Mouse (Mus musculus) midbrain, embryonic 13.5 days (tissue): ENCODE measurements around the gene Rtcb. TPM values are rescaled to one million over a fixed set of nuclear protein-coding genes. Genes with fewer than 3 reads are reported as not detected.

Experiments used
- ATAC-seq: fragments of 200-750 bp; cut with Nextera tagmentation; 2 replicates; pipeline ENCODE4 v1.8.0; 2017; ENCODE audit warnings: mild to moderate bottlenecking, moderate TSS enrichment, moderate library complexity
- H3K27ac ChIP-seq: fragments of 300-500 bp; sonication (generic); 2 replicates; pipeline ENCODE4 v1.5.1; 2015; ENCODE audit warnings: inconsistent platforms, mild to moderate bottlenecking, moderate library complexity
- H3K27me3 ChIP-seq: fragments of 300-500 bp; sonication (generic); 2 replicates; pipeline ENCODE4 v1.6.1; 2015; ENCODE audit warnings: mild to moderate bottlenecking, inconsistent platforms
- H3K36me3 ChIP-seq: fragments of 300-500 bp; sonication (generic); 2 replicates; pipeline ENCODE4 v1.6.1; 2015; ENCODE audit warnings: mild to moderate bottlenecking, inconsistent platforms
- H3K4me1 ChIP-seq: fragments of 300-500 bp; sonication (generic); replicated peaks from 2 replicates; pipeline ENCODE4 v1.6.1; 2015; ENCODE audit warnings: inconsistent platforms
- H3K4me2 ChIP-seq: fragments of 300-500 bp; sonication (generic); replicated peaks from 2 replicates; pipeline ENCODE4 v1.6.1; 2015; ENCODE audit warnings: moderate library complexity, mild to moderate bottlenecking, inconsistent platforms
- H3K4me3 ChIP-seq: fragments of 300-500 bp; sonication (generic); replicated peaks from 2 replicates; pipeline ENCODE4 v1.5.1; 2015; ENCODE audit warnings: mild to moderate bottlenecking, inconsistent platforms
- H3K9ac ChIP-seq: fragments of 300-500 bp; sonication (generic); replicated peaks from 2 replicates; pipeline ENCODE4 v1.6.1; 2015; ENCODE audit warnings: mild to moderate bottlenecking, inconsistent platforms
- H3K9me3 ChIP-seq: fragments of 300-500 bp; sonication (generic); 2 replicates; pipeline ENCODE4 v1.6.1; 2016; ENCODE audit warnings: mild to moderate bottlenecking, inconsistent platforms
- WGBS: fragments of 180-500 bp; shearing (Covaris S2); methylation state at CpG from one replicate; pipeline ENCODE4 v1.1.7; 2015; 5-methylcytosine and 5-hydroxymethylcytosine counted together
- polyA plus RNA-seq: library from polyadenylated mRNA; unstranded; fragments of >200 nt; fragmentation: Nextera tagmentation; extraction: Ambion mirVana; gene quantifications from 2 replicates; pipeline ENCODE4 v1.2.1, GENCODE M21; 2015

Gene Rtcb
- 191 and 196 TPM in 2 replicates for polyA plus RNA-seq

GRCm38 (mm10) chr10:85957464-85957950 is at the start of gene Rtcb:
Gene Rtcb, minus strand, starts transcription at chr10:85957823.
- peak; percentile 95 for ATAC-seq
- Histone ChIP-seq H3K27me3 (no peaks in the 10 kb centered on the region), H3K27ac (peak within 1 kb of the TSS; percentile 78), H3K9me3 (no peaks in the 10 kb centered on the region), H3K36me3 (peaks cover 20% of the 10 kb centered on the region), H3K4me2 (peak within 1 kb of the TSS; percentile 96), H3K4me1 (peaks cover 16% of the 10 kb centered on the region), H3K4me3 (peak within 1 kb of the TSS; percentile 90), H3K9ac (peak within 1 kb of the TSS; percentile 94)
- under 1% methylated on average over 38 of the region's 38 CpGs for WGBS

GRCm38 (mm10) chr10:86006455-86006854 is 48.8 kb upstream of the Rtcb start:
- H3K9ac ChIP-seq, result no peak overlapping the region
- H3K9me3 ChIP-seq, result no peaks in the 10 kb centered on the region
- H3K4me3 ChIP-seq, result no peak overlapping the region
- no peak overlapping the region for H3K27ac ChIP-seq
- no peak for ATAC-seq
- H3K4me1 ChIP-seq, result no peaks in the 10 kb centered on the region
- WGBS, result 71% methylated on average over 5 of the region's 5 CpGs
- no peaks in the 10 kb centered on the region for H3K36me3 ChIP-seq
- H3K4me2 ChIP-seq, result no peak overlapping the region
- H3K27me3 ChIP-seq, result no peaks in the 10 kb centered on the region

GRCm38 (mm10) chr10:86000447-86000846 is 42.8 kb upstream of the Rtcb start:
- H3K36me3 ChIP-seq, result no peaks in the 10 kb centered on the region
- no peaks in the 10 kb centered on the region for H3K9me3 ChIP-seq
- H3K9ac ChIP-seq, result no peak overlapping the region
- H3K4me3 ChIP-seq, result no peak overlapping the region
- no peak overlapping the region for H3K27ac ChIP-seq
- H3K4me2 ChIP-seq, result no peak overlapping the region
- H3K27me3 ChIP-seq, result no peaks in the 10 kb centered on the region
- no peaks in the 10 kb centered on the region for H3K4me1 ChIP-seq
- WGBS, result 90% methylated on average over 4 of the region's 4 CpGs
- ATAC-seq, result no peak

- H3K27ac ChIP-seq, result no peak overlapping the region
- H3K4me3 ChIP-seq, result no peak overlapping the region
- no peaks in the 10 kb centered on the region for H3K9me3 ChIP-seq
- no peaks in the 10 kb centered on the region for H3K4me1 ChIP-seq
- no peak overlapping the region for H3K4me2 ChIP-seq
- 90% methylated on average over 5 of the region's 5 CpGs for WGBS
- no peaks in the 10 kb centered on the region for H3K27me3 ChIP-seq
- no peaks in the 10 kb centered on the region for H3K36me3 ChIP-seq
- H3K9ac ChIP-seq, result no peak overlapping the region
- no peak for ATAC-seq
Measured at GRCm38 (mm10) chr10:85994543-85995104, 37.0 kb upstream of the Rtcb start.

- H3K4me2 ChIP-seq, result no peak overlapping the region
- no peaks in the 10 kb centered on the region for H3K27me3 ChIP-seq
- no peak overlapping the region for H3K27ac ChIP-seq
- no peaks in the 10 kb centered on the region for H3K36me3 ChIP-seq
- no peak overlapping the region for H3K9ac ChIP-seq
- no peak overlapping the region for H3K4me3 ChIP-seq
- ATAC-seq, result no peak
- no peaks in the 10 kb centered on the region for H3K9me3 ChIP-seq
- H3K4me1 ChIP-seq, result no peaks in the 10 kb centered on the region
- WGBS, result 84% methylated on average over 9 of the region's 9 CpGs
Measured at GRCm38 (mm10) chr10:85993836-85994235, 36.2 kb upstream of the Rtcb start.

- Histone ChIP-seq H3K9me3 (no peaks in the 10 kb centered on the region), H3K27ac (no peak overlapping the region), H3K4me3 (no peak overlapping the region), H3K27me3 (no peaks in the 10 kb centered on the region), H3K4me1 (no peaks in the 10 kb centered on the region), H3K36me3 (no peaks in the 10 kb centered on the region), H3K9ac (no peak overlapping the region), H3K4me2 (no peak overlapping the region)
- WGBS, result 88% methylated on average over 4 of the region's 4 CpGs
- no peak for ATAC-seq
Measured at GRCm38 (mm10) chr10:85992412-85992811, 34.8 kb upstream of the Rtcb start.

- no peak overlapping the region for H3K9ac ChIP-seq
- no peak overlapping the region for H3K4me3 ChIP-seq
- no peak overlapping the region for H3K4me2 ChIP-seq
- H3K9me3 ChIP-seq, result no peaks in the 10 kb centered on the region
- 79% methylated on average over 6 of the region's 6 CpGs for WGBS
- no peaks in the 10 kb centered on the region for H3K27me3 ChIP-seq
- no peaks in the 10 kb centered on the region for H3K36me3 ChIP-seq
- no peak overlapping the region for H3K27ac ChIP-seq
- no peaks in the 10 kb centered on the region for H3K4me1 ChIP-seq
- ATAC-seq, result no peak
Measured at GRCm38 (mm10) chr10:85989412-85990115, 31.9 kb upstream of the Rtcb start.

- H3K36me3 ChIP-seq, result no peaks in the 10 kb centered on the region
- no peak overlapping the region for H3K4me2 ChIP-seq
- no peak for ATAC-seq
- H3K4me1 ChIP-seq, result no peaks in the 10 kb centered on the region
- H3K27ac ChIP-seq, result no peak overlapping the region
- 85% methylated on average over 4 of the region's 4 CpGs for WGBS
- no peak overlapping the region for H3K4me3 ChIP-seq
- H3K9ac ChIP-seq, result no peak overlapping the region
- peaks cover 3% of the 10 kb centered on the region; the same call in 1 of the 2 replicates for H3K9me3 ChIP-seq
- no peaks in the 10 kb centered on the region for H3K27me3 ChIP-seq
Measured at GRCm38 (mm10) chr10:85972915-85973314, 15.3 kb upstream of the Rtcb start.

GRCm38 (mm10) chr10:85971826-85972225 is 14.2 kb upstream of the Rtcb start:
- Histone ChIP-seq H3K4me3 (no peak overlapping the region), H3K9me3 (peaks cover 3% of the 10 kb centered on the region; the same call in 1 of the 2 replicates), H3K27ac (no peak overlapping the region), H3K9ac (no peak overlapping the region), H3K4me1 (no peaks in the 10 kb centered on the region), H3K4me2 (no peak overlapping the region), H3K27me3 (no peaks in the 10 kb centered on the region), H3K36me3 (no peaks in the 10 kb centered on the region)
- 89% methylated on average over 9 of the region's 9 CpGs for WGBS
- ATAC-seq, result no peak

GRCm38 (mm10) chr10:85969894-85970620 is 12.4 kb upstream of the Rtcb start:
- no peak overlapping the region for H3K4me2 ChIP-seq
- no peak overlapping the region for H3K9ac ChIP-seq
- peaks cover 3% of the 10 kb centered on the region; the same call in 1 of the 2 replicates for H3K9me3 ChIP-seq
- WGBS, result 73% methylated on average over 8 of the region's 8 CpGs
- no peak overlapping the region for H3K27ac ChIP-seq
- H3K27me3 ChIP-seq, result no peaks in the 10 kb centered on the region
- H3K4me3 ChIP-seq, result no peak overlapping the region
- H3K4me1 ChIP-seq, result no peaks in the 10 kb centered on the region
- no peak for ATAC-seq
- H3K36me3 ChIP-seq, result no peaks in the 10 kb centered on the region

- Histone ChIP-seq H3K9me3 (no peaks in the 10 kb centered on the region), H3K27me3 (no peaks in the 10 kb centered on the region), H3K9ac (no peak overlapping the region), H3K4me1 (no peaks in the 10 kb centered on the region), H3K36me3 (no peaks in the 10 kb centered on the region), H3K4me2 (no peak overlapping the region), H3K4me3 (no peak overlapping the region), H3K27ac (no peak overlapping the region)
- ATAC-seq, result no peak
- WGBS, result 48% methylated on average over 2 of the region's 2 CpGs
Measured at GRCm38 (mm10) chr10:85968731-85969130, 11.1 kb upstream of the Rtcb start.

GRCm38 (mm10) chr10:85968157-85968634 is 10.6 kb upstream of the Rtcb start:
- Histone ChIP-seq H3K27ac (no peak overlapping the region), H3K4me1 (no peaks in the 10 kb centered on the region)
- 11% methylated on average over 7 of the region's 7 CpGs for WGBS

More at GRCm38 (mm10) chr10:85968157-85968634, 10.6 kb upstream of the Rtcb start:
- H3K4me3 ChIP-seq, result no peak overlapping the region
- no peak overlapping the region for H3K4me2 ChIP-seq
- no peaks in the 10 kb centered on the region for H3K27me3 ChIP-seq
- no peaks in the 10 kb centered on the region for H3K9me3 ChIP-seq
- no peak overlapping the region for H3K9ac ChIP-seq
- peak; percentile 70 for ATAC-seq
- H3K36me3 ChIP-seq, result no peaks in the 10 kb centered on the region
